ENCODE assay signal across 27 mouse cellular contexts in the genomic region with DNA sequence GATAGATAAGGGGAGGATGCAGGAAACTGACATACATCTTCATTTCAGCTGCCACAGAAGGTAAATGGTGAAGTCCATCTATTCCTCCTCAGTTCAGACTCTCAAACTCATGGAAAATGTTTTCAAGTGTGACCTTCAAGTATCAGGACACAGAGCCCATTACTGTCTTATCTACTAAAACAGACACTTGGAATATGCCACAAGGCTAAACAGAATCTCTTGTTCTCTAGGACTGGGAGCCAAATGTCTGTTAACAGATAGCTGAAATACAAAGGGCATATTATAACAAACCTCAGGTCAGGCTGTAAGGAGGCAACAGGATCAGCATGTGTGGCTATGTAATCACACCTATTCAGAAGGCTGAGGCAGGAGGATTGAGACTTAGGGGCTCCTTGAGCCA. TPM values are rescaled to one million over a fixed set of nuclear protein-coding genes. Genes with fewer than 3 reads are reported as not detected.
"Had no signal": no experiment of that assay in that cellular context is flagged by ENCODE, and none has a peak within 500 bp of the region (broad histone marks: within the 10 kb centered on the region; RNA-seq: fewer than 3 reads in every experiment).

No protein-coding gene starts in this region.

- DNase-seq: gastrocnemius, adult 2 months; gastrocnemius, postnatal 10 days; gastrocnemius, postnatal 25 days; heart, adult 18-20 months; heart, postnatal 14 days; heart, postnatal 36 days; kidney, adult 11 months; kidney, adult 2 months; kidney, postnatal 14 days; kidney, postnatal 36 days; layer of hippocampus, adult 9-11 months; layer of hippocampus, postnatal 36 days; left cerebral cortex, postnatal 4 days had no signal

- ATAC-seq: hindbrain, postnatal 0 days; intestine, embryonic 16.5 days had no signal

- H3K27me3 ChIP-seq: heart, embryonic 13.5 days; heart, embryonic 15.5 days; hindbrain, embryonic 13.5 days; hindbrain, embryonic 15.5 days; limb, embryonic 13.5 days; limb, embryonic 15.5 days had no signal

- H3K9ac ChIP-seq: heart, embryonic 13.5 days; heart, embryonic 15.5 days; hindbrain, embryonic 13.5 days; hindbrain, embryonic 15.5 days; limb, embryonic 13.5 days; limb, embryonic 15.5 days had no signal

- H3K9me3 ChIP-seq: heart, embryonic 13.5 days; heart, embryonic 15.5 days; hindbrain, embryonic 13.5 days; hindbrain, embryonic 15.5 days; limb, embryonic 13.5 days; limb, embryonic 15.5 days had no signal

- H3K27ac ChIP-seq: gastrocnemius, adult 2 months; heart, embryonic 13.5 days; heart, embryonic 15.5 days; hindbrain, embryonic 13.5 days; hindbrain, embryonic 15.5 days; hindbrain, postnatal 0 days; limb, embryonic 13.5 days; limb, embryonic 15.5 days had no signal

- H3K4me3 ChIP-seq: gastrocnemius, adult 2 months; heart, embryonic 13.5 days; heart, embryonic 15.5 days; hindbrain, embryonic 13.5 days; hindbrain, embryonic 15.5 days; limb, embryonic 13.5 days; limb, embryonic 15.5 days had no signal

RNA-seq across cellular contexts. Expression of a gene that starts 4.5 kb away (rescaled TPM):
- total RNA-seq: gastrocnemius, adult 2 months; gastrocnemius, postnatal 10 days; gastrocnemius, postnatal 25 days; granulocyte monocyte progenitor cell, adult 5-6 weeks; heart, adult 18-20 months; heart, adult 8-10 months; heart, postnatal 36 days; hematopoietic stem cell, adult 5-6 weeks; layer of hippocampus, postnatal 36 days; left cerebral cortex, adult 18-20 months; liver, adult 2 months had no signal
- polyA plus RNA-seq: heart, embryonic 13.5 days; heart, embryonic 15.5 days; intestine, embryonic 16.5 days; large intestine, adult 2 months; liver, adult 2 months had no signal
